Comparison of ENCODE assay signal across 8 mouse cellular contexts in genomic region chr1:74452611-74453045, GRCm38 (mm10). TPM values are rescaled to one million over a fixed set of nuclear protein-coding genes. Genes with fewer than 3 reads are reported as not detected.
DNase-seq lines count a peak whose midpoint lies in the region; TF ChIP-seq lines count a peak whose summit lies in the region.

No protein-coding gene starts in this region.

- peak; percentile 20 to 69 for DNase-seq in frontal cortex, adult 2 months (ENCODE audit: extremely low spot score in 1 of 2, low spot score in 1 of 2)
- no peak for DNase-seq in frontal cortex, postnatal 25 days (ENCODE audit: low spot score in 2 of 2)
- peak; percentile 16 to 29 for DNase-seq in B cell, adult 2 months
- peak; percentile 15 to 41 for DNase-seq in heart, postnatal 14 days
- peak; percentile 39 for DNase-seq in lung, adult 2 months
- DNase-seq in yolk sac, embryonic 10.5 days (ENCODE audit: low spot score), result peak; percentile 48
- no peak for DNase-seq in thymus, postnatal 14 days

- 0 out of 2 replicates have a peak, but pooled peaks have one; percentile 10 for TF ChIP-seq CTCF in bone marrow macrophage, adult 2 months (IDR thresholded peaks at IDR 0.05; ENCODE audit: low read depth, low read length)
- TF ChIP-seq CTCF in lung, adult 2 months (IDR thresholded peaks at IDR 0.05; ENCODE audit: insufficient read depth, low read length), result peak; percentile 49; the same call in 1 of the 2 replicates

- no peaks in the 10 kb centered on the region for H3K4me1 ChIP-seq in bone marrow macrophage, adult 2 months (ENCODE audit: control insufficient read depth, insufficient read depth, low read length)
- peaks cover 2% of the 10 kb centered on the region; the same call in 1 of the 2 replicates for H3K4me1 ChIP-seq in lung, adult 2 months (ENCODE audit: control insufficient read depth, insufficient read depth, low read length)

- no peak for TF ChIP-seq POLR2A in bone marrow macrophage, adult 2 months (IDR thresholded peaks at IDR 0.05; ENCODE audit: borderline replicate concordance, low read depth, low read length)
- TF ChIP-seq POLR2A in lung, adult 2 months (IDR thresholded peaks at IDR 0.05; ENCODE audit: borderline replicate concordance, extremely low read depth, low read depth, low read length), result no peak

- WGBS in lung, adult 2 months, result 21% methylated on average over 4 of the region's 4 CpGs

- no peak overlapping the region for H3K4me3 ChIP-seq in bone marrow macrophage, adult 2 months (ENCODE audit: insufficient read depth, low read length)
- no peak overlapping the region for H3K4me3 ChIP-seq in lung, adult 2 months (replicated peaks; ENCODE audit: extremely low read depth, low read depth, low read length)

- intact Hi-C loops in heart, postnatal 14 days (cut with DNase I), result loop anchor here (2.0 to 5.0 kb wide), 5 partner anchors 54 to 246 kb away; partner anchors contain the start of gene Catip

- no peak overlapping the region for H3K27ac ChIP-seq in bone marrow macrophage, adult 2 months (ENCODE audit: insufficient read depth, low read depth, low read length)

RNA-seq across cellular contexts. Expression of gene Vil1, which starts 43.5 kb away (rescaled TPM):
- 0.42 and 0.82 TPM in 2 replicates for polyA plus RNA-seq in frontal cortex, adult 2 months (2012; rRNA removed)
- not detected in 2 replicates for polyA plus RNA-seq in bone marrow macrophage, adult 2 months (2012; ENCODE audit: insufficient read depth, insufficient read length, missing spikeins)
- total RNA-seq in heart, postnatal 14 days (2021), result under 1 TPM; 0.65 to 0.83 TPM
- 0.31 and 1.1 TPM in 2 replicates for polyA plus RNA-seq in lung, adult 2 months (2012; rRNA removed)

RNA-seq across cellular contexts. Expression of gene Cnot9, which starts 53.2 kb away (rescaled TPM):
- 26.3 and 26.8 TPM in 2 replicates for polyA plus RNA-seq in frontal cortex, adult 2 months (2012; rRNA removed)
- polyA plus RNA-seq in bone marrow macrophage, adult 2 months (2012; ENCODE audit: insufficient read depth, insufficient read length, missing spikeins), result 27.2 and 30.0 TPM in 2 replicates
- total RNA-seq in heart, postnatal 14 days (2021), result 10 to 100 TPM; 16.0 to 17.2 TPM
- 10.4 and 14.3 TPM in 2 replicates for polyA plus RNA-seq in lung, adult 2 months (2012; rRNA removed)

Comparison
In these comparisons a context has a peak if more than half of its experiments do, and no peak if none do; other contexts are left out.
1. DNase-seq: peak in frontal cortex, adult 2 months (2 of 2), B cell, adult 2 months (2 of 2), heart, postnatal 14 days (2 of 2), lung, adult 2 months (single experiment) and yolk sac, embryonic 10.5 days (single experiment); none in frontal cortex, postnatal 25 days (0 of 2) and thymus, postnatal 14 days (single experiment).